ENCODE assay signal across 7 mouse cellular contexts in genomic region chr16:30774951-30775661, GRCm38 (mm10).
DNase-seq lines count a peak whose midpoint lies in the region; ATAC-seq lines count a peak whose summit lies in the region.

No protein-coding gene starts in this region.

- H3K9me3 ChIP-seq in kidney, embryonic 16.5 days (ENCODE audit: low read length), result no peaks in the 10 kb centered on the region
- no peaks in the 10 kb centered on the region for H3K9me3 ChIP-seq in neural tube, embryonic 14.5 days (ENCODE audit: control insufficient read depth, low read length)

- no peaks in the 10 kb centered on the region for H3K27me3 ChIP-seq in kidney, embryonic 16.5 days (ENCODE audit: insufficient read depth, low read length)
- H3K27me3 ChIP-seq in neural tube, embryonic 14.5 days (ENCODE audit: control insufficient read depth, insufficient read depth, low read length), result no peaks in the 10 kb centered on the region

- peak; percentile 37; the same call in 1 of the 2 replicates for ATAC-seq in kidney, embryonic 16.5 days (ENCODE audit: low FRiP score, low TSS enrichment)
- ATAC-seq in neural tube, embryonic 14.5 days (ENCODE audit: low read depth), result peak; percentile 41; the same call in 1 of the 2 replicates

- H3K4me2 ChIP-seq in kidney, embryonic 16.5 days (replicated peaks; ENCODE audit: low read depth, low read length), result no peak overlapping the region
- H3K4me2 ChIP-seq in neural tube, embryonic 14.5 days (ENCODE audit: low read depth, low read length), result no peak overlapping the region

- H3K27ac ChIP-seq in kidney, embryonic 16.5 days (ENCODE audit: low read length), result no peak overlapping the region
- no peak overlapping the region for H3K27ac ChIP-seq in neural tube, embryonic 14.5 days (ENCODE audit: low read depth, low read length)

- H3K9ac ChIP-seq in kidney, embryonic 16.5 days (replicated peaks; ENCODE audit: low read length), result no peak overlapping the region
- no peak overlapping the region for H3K9ac ChIP-seq in neural tube, embryonic 14.5 days (replicated peaks; ENCODE audit: low read depth, low read length)

- H3K4me3 ChIP-seq in kidney, embryonic 16.5 days (ENCODE audit: low read length), result no peak overlapping the region
- H3K4me3 ChIP-seq in neural tube, embryonic 14.5 days (ENCODE audit: low read depth, low read length), result no peak overlapping the region

- H3K4me1 ChIP-seq in kidney, embryonic 16.5 days (ENCODE audit: insufficient read depth, low read length), result peaks cover 33% of the 10 kb centered on the region
- H3K4me1 ChIP-seq in neural tube, embryonic 14.5 days (ENCODE audit: control insufficient read depth, insufficient read depth, low read length), result peaks cover 19% of the 10 kb centered on the region

- WGBS in kidney, embryonic 16.5 days, result 42% methylated on average over 14 of the region's 14 CpGs
- 37% methylated on average over 14 of the region's 14 CpGs for WGBS in neural tube, embryonic 14.5 days

- peak; percentile 56 for DNase-seq in R1 (ENCODE audit: low read depth, low spot score)
- peak; percentile 60 for DNase-seq in brain, adult 2 months (ENCODE audit: low read depth, low spot score)
- peak; percentile 62 for DNase-seq in gastrocnemius, postnatal 10 days
- DNase-seq in urinary bladder, adult 18-20 months (ENCODE audit: low spot score in 2 of 2), result no peak
- DNase-seq in frontal cortex, adult 2 months (ENCODE audit: extremely low spot score in 1 of 2, low spot score in 1 of 2), result no peak

- H3K36me3 ChIP-seq in kidney, embryonic 16.5 days (ENCODE audit: insufficient read depth, low read length), result no peaks in the 10 kb centered on the region
- H3K36me3 ChIP-seq in neural tube, embryonic 14.5 days (ENCODE audit: control insufficient read depth, insufficient read depth, low read length), result no peaks in the 10 kb centered on the region

Comparison
In these comparisons a context has a peak if more than half of its experiments do, and no peak if none do; other contexts are left out.
1. DNase-seq: peak in R1 (single experiment), brain, adult 2 months (single experiment) and gastrocnemius, postnatal 10 days (single experiment); none in urinary bladder, adult 18-20 months (0 of 2) and frontal cortex, adult 2 months (0 of 2).